Mouse (Mus musculus): Measurements from ENCODE around the gene Ttc28.

- TF ChIP-seq CTCF (IDR thresholded peaks at IDR 0.05; ENCODE audit: control insufficient read depth, insufficient read depth, insufficient read length): no peak
- TF ChIP-seq USF1 (IDR thresholded peaks at IDR 0.05; ENCODE audit: low read depth): no peak
Measured at GRCm38 (mm10) chr5:111330417-111331098, 451.0 kb downstream of the Ttc28 start, which contains the start of gene Pitpnb.
